Mouse (Mus musculus): ENCODE data around the gene Dolpp1. TPM values are rescaled to one million over a fixed set of nuclear protein-coding genes. Genes with fewer than 3 reads are reported as not detected.
"Not testable (repeated sequence)": the region's sequence is repeated elsewhere in the genome, so short reads cannot be mapped to it uniquely, and the experiment has no call there.

Dolpp1 gene
- polyA plus RNA-seq, 1 experiment from 2014 or later = 47.9 TPM

GRCm38 (mm10) chr2:30417154-30417553, 25.1 kb downstream of the Dolpp1 start:
- DNase-seq (ENCODE audit: low spot score); ATAC-seq (replicated peaks; ENCODE audit: low FRiP score); H3K9me3 ChIP-seq (ENCODE audit: control insufficient read depth, low read length); H3K9ac ChIP-seq (ENCODE audit: low read length); H3K27ac ChIP-seq (ENCODE audit: low read depth, low read length); H3K27me3 ChIP-seq (ENCODE audit: control insufficient read depth, insufficient read depth, low read length); H3K36me3 ChIP-seq (ENCODE audit: control insufficient read depth, insufficient read depth, low read length): not testable (repeated sequence)
- H3K4me2 ChIP-seq (ENCODE audit: low read depth, low read length, severe bottlenecking) = peak overlapping the region; percentile 94; the same call in 1 of the 2 replicates
- H3K4me3 ChIP-seq (ENCODE audit: low read depth, low read length) = peak overlapping the region; percentile 88; the same call in 1 of the 2 replicates
- peaks cover 16% of the 10 kb centered on the region for H3K4me1 ChIP-seq (replicated peaks; ENCODE audit: control insufficient read depth, insufficient read depth, low read length)
- WGBS = 79% methylated on average over 6 of the region's 6 CpGs

- H3K27me3 ChIP-seq (ENCODE audit: control insufficient read depth, insufficient read depth, low read length) = no peaks in the 10 kb centered on the region
- whole genome bisulfite sequencing = 80% methylated on average over 5 of the region's 5 CpGs
- H3K27ac ChIP-seq (ENCODE audit: low read depth, low read length) = no peak overlapping the region
- no peak overlapping the region for H3K4me3 ChIP-seq (ENCODE audit: low read depth, low read length)
- no peak for ATAC-seq (replicated peaks; ENCODE audit: low FRiP score)
- no peaks in the 10 kb centered on the region for H3K9me3 ChIP-seq (ENCODE audit: control insufficient read depth, low read length)
- no peaks in the 10 kb centered on the region; the same call in 1 of the 2 replicates for H3K36me3 ChIP-seq (ENCODE audit: control insufficient read depth, insufficient read depth, low read length)
- no peak overlapping the region for H3K4me2 ChIP-seq (ENCODE audit: low read depth, low read length, severe bottlenecking)
- H3K4me1 ChIP-seq (replicated peaks; ENCODE audit: control insufficient read depth, insufficient read depth, low read length) = peaks cover 16% of the 10 kb centered on the region
- no peak for DNase-seq (ENCODE audit: low spot score)
- no peak overlapping the region for H3K9ac ChIP-seq (ENCODE audit: low read length)
Observed at GRCm38 (mm10) chr2:30417595-30418165, 25.6 kb downstream of the Dolpp1 start.

- ATAC-seq (replicated peaks; ENCODE audit: low FRiP score) (no peak), DNase-seq (ENCODE audit: low spot score) (no peak)
- Histone ChIP-seq H3K4me2 (ENCODE audit: low read depth, low read length, severe bottlenecking) (no peak overlapping the region), H3K36me3 (ENCODE audit: control insufficient read depth, insufficient read depth, low read length) (no peaks in the 10 kb centered on the region; the same call in 1 of the 2 replicates), H3K4me1 (replicated peaks; ENCODE audit: control insufficient read depth, insufficient read depth, low read length) (peaks cover 16% of the 10 kb centered on the region), H3K4me3 (ENCODE audit: low read depth, low read length) (no peak overlapping the region), H3K27me3 (ENCODE audit: control insufficient read depth, insufficient read depth, low read length) (no peaks in the 10 kb centered on the region), H3K9me3 (ENCODE audit: control insufficient read depth, low read length) (no peaks in the 10 kb centered on the region), H3K27ac (ENCODE audit: low read depth, low read length) (peak overlapping the region; percentile 25; the same call in 1 of the 2 replicates), H3K9ac (ENCODE audit: low read length) (peak overlapping the region; percentile 16; the same call in 1 of the 2 replicates)
- 78% methylated on average over 6 of the region's 6 CpGs for WGBS
Observed at GRCm38 (mm10) chr2:30418259-30418658, 26.2 kb downstream of the Dolpp1 start.

DNA sequence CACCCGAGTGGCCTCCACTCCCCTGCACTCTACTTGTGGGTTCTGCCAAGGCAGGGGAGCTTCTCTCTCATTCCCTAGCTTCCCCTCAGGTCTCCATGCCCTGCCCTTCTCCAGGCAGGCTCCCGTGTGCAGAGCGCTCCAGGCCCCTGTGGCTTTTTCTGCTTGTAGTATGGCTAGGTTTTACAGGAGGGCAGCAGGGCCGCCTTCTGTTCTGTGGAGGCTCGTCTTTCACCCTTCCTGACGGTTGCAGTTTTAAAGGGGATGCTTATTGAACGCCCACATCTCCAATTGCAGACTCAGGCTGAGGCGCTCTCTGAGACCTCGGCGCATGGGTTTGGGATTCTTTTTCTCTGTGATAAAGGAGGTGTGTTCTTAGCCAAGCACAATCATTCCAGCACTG, 27.1 kb downstream of the Dolpp1 start:
- H3K36me3 ChIP-seq (ENCODE audit: control insufficient read depth, insufficient read depth, low read length) = no peaks in the 10 kb centered on the region; the same call in 1 of the 2 replicates
- no peak overlapping the region for H3K4me2 ChIP-seq (ENCODE audit: low read depth, low read length, severe bottlenecking)
- DNase-seq (ENCODE audit: low spot score) = no peak
- H3K27me3 ChIP-seq (ENCODE audit: control insufficient read depth, insufficient read depth, low read length) = no peaks in the 10 kb centered on the region
- H3K27ac ChIP-seq (ENCODE audit: low read depth, low read length) = no peak overlapping the region
- peaks cover 16% of the 10 kb centered on the region for H3K4me1 ChIP-seq (replicated peaks; ENCODE audit: control insufficient read depth, insufficient read depth, low read length)
- no peak for ATAC-seq (replicated peaks; ENCODE audit: low FRiP score)
- no peaks in the 10 kb centered on the region for H3K9me3 ChIP-seq (ENCODE audit: control insufficient read depth, low read length)
- H3K9ac ChIP-seq (ENCODE audit: low read length) = peak overlapping the region; percentile 37
- no peak overlapping the region for H3K4me3 ChIP-seq (ENCODE audit: low read depth, low read length)
- WGBS = 33% methylated on average over 10 of the region's 10 CpGs

GRCm38 (mm10) chr2:30421432-30421831, 29.4 kb downstream of the Dolpp1 start:
- no peak overlapping the region for H3K4me3 ChIP-seq (ENCODE audit: low read depth, low read length)
- DNase-seq (ENCODE audit: low spot score) (no peak), ATAC-seq (replicated peaks; ENCODE audit: low FRiP score) (no peak)
- no peak overlapping the region for H3K4me2 ChIP-seq (ENCODE audit: low read depth, low read length, severe bottlenecking)
- no peaks in the 10 kb centered on the region for H3K9me3 ChIP-seq (ENCODE audit: control insufficient read depth, low read length)
- no peaks in the 10 kb centered on the region; the same call in 1 of the 2 replicates for H3K36me3 ChIP-seq (ENCODE audit: control insufficient read depth, insufficient read depth, low read length)
- no peaks in the 10 kb centered on the region for H3K27me3 ChIP-seq (ENCODE audit: control insufficient read depth, insufficient read depth, low read length)
- no peak overlapping the region for H3K9ac ChIP-seq (ENCODE audit: low read length)
- peaks cover 16% of the 10 kb centered on the region for H3K4me1 ChIP-seq (replicated peaks; ENCODE audit: control insufficient read depth, insufficient read depth, low read length)
- WGBS = 89% methylated on average over 4 of the region's 4 CpGs
- H3K27ac ChIP-seq (ENCODE audit: low read depth, low read length) = no peak overlapping the region

DNA sequence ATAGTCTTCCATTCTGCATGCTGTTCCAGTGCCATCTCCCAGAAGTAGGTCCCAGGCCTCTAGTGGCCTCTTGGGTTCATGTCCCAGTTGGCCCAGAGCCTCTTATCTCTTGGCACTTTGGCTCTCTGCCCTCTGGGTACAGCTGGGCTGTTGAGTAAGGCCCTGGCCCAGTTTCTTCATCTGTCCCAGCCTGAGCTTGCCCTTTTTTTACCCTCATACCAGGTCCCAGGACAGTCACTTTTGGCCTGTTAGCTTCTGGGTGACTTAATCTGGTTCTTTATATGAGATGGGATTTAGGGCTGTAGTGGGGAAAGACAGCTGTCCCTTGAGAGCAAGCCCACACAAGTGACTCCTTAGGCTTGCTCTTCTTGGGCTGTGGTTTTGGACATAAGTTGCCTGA, 37.1 kb downstream of the Dolpp1 start:
- H3K27ac ChIP-seq (ENCODE audit: low read depth, low read length) = no peak overlapping the region
- H3K4me1 ChIP-seq (replicated peaks; ENCODE audit: control insufficient read depth, insufficient read depth, low read length) = no peaks in the 10 kb centered on the region
- ATAC-seq (replicated peaks; ENCODE audit: low FRiP score) = no peak
- no peak overlapping the region for H3K9ac ChIP-seq (ENCODE audit: low read length)
- H3K4me3 ChIP-seq (ENCODE audit: low read depth, low read length) = no peak overlapping the region
- no peak overlapping the region for H3K4me2 ChIP-seq (ENCODE audit: low read depth, low read length, severe bottlenecking)
- no peaks in the 10 kb centered on the region for H3K9me3 ChIP-seq (ENCODE audit: control insufficient read depth, low read length)
- peaks cover 8% of the 10 kb centered on the region; the same call in 1 of the 2 replicates for H3K36me3 ChIP-seq (ENCODE audit: control insufficient read depth, insufficient read depth, low read length)
- H3K27me3 ChIP-seq (ENCODE audit: control insufficient read depth, insufficient read depth, low read length) = no peaks in the 10 kb centered on the region
- DNase-seq (ENCODE audit: low spot score) = no peak

- Histone ChIP-seq H3K36me3 (ENCODE audit: control insufficient read depth, insufficient read depth, low read length) (peaks cover 13% of the 10 kb centered on the region), H3K27ac (ENCODE audit: low read depth, low read length) (no peak overlapping the region), H3K4me1 (replicated peaks; ENCODE audit: control insufficient read depth, insufficient read depth, low read length) (peaks cover 2% of the 10 kb centered on the region; the same call in 1 of the 2 replicates), H3K9ac (ENCODE audit: low read length) (no peak overlapping the region), H3K9me3 (ENCODE audit: control insufficient read depth, low read length) (no peaks in the 10 kb centered on the region), H3K4me3 (ENCODE audit: low read depth, low read length) (no peak overlapping the region), H3K4me2 (ENCODE audit: low read depth, low read length, severe bottlenecking) (no peak overlapping the region), H3K27me3 (ENCODE audit: control insufficient read depth, insufficient read depth, low read length) (no peaks in the 10 kb centered on the region)
- peak; percentile 72; the same call in 1 of the 2 replicates for ATAC-seq (replicated peaks; ENCODE audit: low FRiP score)
- DNase-seq (ENCODE audit: low spot score) = peak; percentile 80
- 61% methylated on average over 5 of the region's 5 CpGs for WGBS
Observed at GRCm38 (mm10) chr2:30435326-30436155, 43.5 kb downstream of the Dolpp1 start.

DNA sequence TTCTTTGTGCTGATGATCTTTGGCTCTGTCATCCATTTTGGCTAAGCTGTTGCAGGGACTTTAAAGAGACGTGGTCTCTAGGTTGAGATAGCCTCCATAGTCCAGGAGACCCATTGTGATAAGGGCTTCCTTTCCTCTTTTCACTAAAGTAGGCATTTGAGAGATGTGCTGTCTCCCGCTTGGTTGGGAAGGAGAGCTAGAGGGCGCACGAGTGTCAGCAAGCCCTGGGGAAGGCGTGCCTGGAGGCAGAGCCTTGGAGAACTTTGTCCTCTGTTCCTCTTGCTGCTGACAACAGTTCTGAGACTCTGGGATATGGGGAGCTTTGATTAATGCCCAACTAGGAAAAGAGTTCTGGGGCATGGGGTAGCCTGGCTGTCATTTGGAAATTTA, 44.1 kb downstream of the Dolpp1 start:
- WGBS = 76% methylated on average over 5 of the region's 5 CpGs
- H3K4me3 ChIP-seq (ENCODE audit: low read depth, low read length) = no peak overlapping the region
- H3K36me3 ChIP-seq (ENCODE audit: control insufficient read depth, insufficient read depth, low read length) = peaks cover 13% of the 10 kb centered on the region
- H3K9ac ChIP-seq (ENCODE audit: low read length) = no peak overlapping the region
- no peak overlapping the region for H3K4me2 ChIP-seq (ENCODE audit: low read depth, low read length, severe bottlenecking)
- H3K27me3 ChIP-seq (ENCODE audit: control insufficient read depth, insufficient read depth, low read length) = no peaks in the 10 kb centered on the region
- DNase-seq (ENCODE audit: low spot score) (no peak), ATAC-seq (replicated peaks; ENCODE audit: low FRiP score) (0 out of 2 replicates have a peak, but pooled peaks have one; percentile 4)
- no peak overlapping the region for H3K27ac ChIP-seq (ENCODE audit: low read depth, low read length)
- H3K4me1 ChIP-seq (replicated peaks; ENCODE audit: control insufficient read depth, insufficient read depth, low read length) = peaks cover 8% of the 10 kb centered on the region
- no peaks in the 10 kb centered on the region for H3K9me3 ChIP-seq (ENCODE audit: control insufficient read depth, low read length)
